Mouse (Mus musculus) duodenum, adult 2 months (tissue): Measurements from ENCODE around the gene Grsf1. TPM values are rescaled to one million over a fixed set of nuclear protein-coding genes. Genes with fewer than 3 reads are reported as not detected.

Experiments
- polyA plus RNA-seq: library from polyadenylated mRNA; depleted of rRNA; stranded (reverse); fragments of >200 nt; gene quantifications from 2 replicates; pipeline ENCODE4 v1.2.3, GENCODE M21; 2012; ENCODE audit warnings: low replicate concordance; rRNA removed

Grsf1 gene
- 27.0 and 29.4 TPM in 2 replicates for polyA plus RNA-seq

DNA sequence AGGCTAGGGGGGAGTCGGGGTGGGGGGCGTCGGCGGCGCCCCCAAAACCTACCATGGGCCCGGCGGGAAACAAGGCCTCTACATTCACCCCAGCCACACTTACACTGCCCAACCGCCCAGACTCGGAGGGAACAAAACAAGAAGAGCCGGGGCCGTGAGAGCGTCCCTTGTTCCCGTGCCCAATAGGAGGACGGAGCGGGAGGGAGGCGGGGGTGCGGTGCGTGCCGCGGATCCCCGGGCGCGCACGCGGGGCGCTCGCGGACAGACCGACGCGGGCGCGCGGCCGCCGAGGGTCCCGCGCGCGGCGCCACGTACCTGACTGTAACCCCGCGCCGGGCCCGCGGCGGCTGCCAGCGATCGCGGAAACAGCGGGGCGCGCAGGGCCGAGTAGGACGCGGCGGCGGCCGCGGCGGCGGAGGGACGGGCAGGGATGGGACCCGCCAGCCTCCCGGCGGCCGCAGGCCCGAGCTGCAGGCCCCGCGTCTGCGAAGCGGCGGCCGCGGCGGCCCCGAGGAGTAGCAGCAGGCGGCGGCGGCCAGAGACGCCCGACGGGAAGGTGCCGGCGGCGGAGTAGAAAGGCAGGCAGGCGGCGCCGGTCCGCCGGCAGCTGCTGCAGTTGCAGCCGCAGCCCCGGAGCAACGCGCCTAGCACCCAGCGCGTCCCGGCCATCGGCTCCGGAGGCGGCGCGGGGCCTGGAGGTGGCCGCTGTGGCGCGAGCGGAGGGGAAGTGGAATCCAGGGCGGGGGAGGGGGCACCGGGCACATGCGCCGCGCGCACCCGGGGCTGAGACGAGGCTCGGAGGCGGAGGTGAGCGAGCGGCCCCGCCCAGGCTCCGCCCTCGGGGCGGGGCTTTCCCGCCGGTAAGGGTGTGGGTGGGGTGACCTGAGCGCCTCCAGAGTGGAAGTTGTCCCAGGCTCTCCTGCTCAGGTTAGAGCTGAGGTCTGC lies at the start of gene Grsf1:
Gene Grsf1, minus strand, starts transcription at position 729 of the 945 bp plus-strand sequence.

DNA sequence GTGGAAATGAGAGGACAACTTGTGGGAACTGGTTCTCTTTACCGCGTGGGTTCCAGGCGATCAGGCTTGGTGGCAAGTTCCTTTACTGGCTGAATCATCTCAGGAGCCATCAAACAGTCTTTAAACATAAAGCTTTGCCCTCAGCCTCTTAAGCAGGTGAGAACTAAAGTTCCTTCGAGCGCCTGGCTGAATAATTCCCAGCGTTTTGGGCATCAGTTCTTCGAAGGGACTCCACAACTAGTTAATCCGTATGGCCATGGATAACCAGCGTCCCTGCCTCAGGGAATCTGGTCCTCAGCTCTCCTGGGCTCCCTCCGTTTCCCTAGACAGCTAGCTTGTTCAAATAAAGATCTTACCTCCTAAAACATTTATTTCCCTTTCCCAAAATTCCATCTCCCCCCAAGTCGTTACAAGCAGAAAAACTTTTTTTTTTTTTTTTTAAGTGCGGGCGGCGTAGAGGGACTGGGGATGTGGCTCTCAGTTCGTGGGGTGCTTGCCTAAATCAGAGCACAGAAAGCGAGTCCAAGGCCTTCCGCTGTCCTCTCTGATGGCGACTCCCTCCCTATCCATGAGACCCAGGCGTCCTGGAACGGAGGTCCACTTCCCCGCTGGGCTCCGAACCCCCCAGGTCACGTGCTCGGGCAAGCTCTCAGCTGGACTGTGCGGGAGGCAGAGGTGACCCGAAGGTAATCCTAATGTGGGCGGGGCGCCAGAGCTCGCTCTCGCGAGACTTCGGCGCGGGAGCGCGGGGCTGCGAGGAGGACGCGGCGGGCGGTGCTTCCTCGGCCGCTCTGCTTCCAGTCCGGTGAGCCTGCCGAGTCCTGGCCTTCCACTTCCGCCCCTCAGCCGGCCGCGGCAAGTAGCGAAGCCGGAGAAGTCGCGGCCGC lies 44.4 kb upstream of the Grsf1 start, which contains the start of gene Mob1b:
Gene Mob1b, plus strand, starts transcription at position 740 of the 887 bp plus-strand sequence.

Other genes starting within 250 kb of the Grsf1 start
- not detected in 2 replicates for gene Ambn, start 220.2 kb downstream of the Grsf1 start, polyA plus RNA-seq
- gene Enam, start 188.2 kb downstream of the Grsf1 start, polyA plus RNA-seq = 0.01 TPM in 1 of 2 replicates, not detected in the other
- 585 and 622 TPM in 2 replicates for gene Jchain, start 148.3 kb downstream of the Grsf1 start, polyA plus RNA-seq
- gene Utp3, start 121.7 kb downstream of the Grsf1 start, polyA plus RNA-seq = 2.5 TPM in 2 replicates
- 3.7 and 4.6 TPM in 2 replicates for gene Rufy3, start 111.1 kb downstream of the Grsf1 start, polyA plus RNA-seq
- gene Mob1b, start 44.7 kb upstream of the Grsf1 start, polyA plus RNA-seq = 1.3 and 2.2 TPM in 2 replicates
- gene Dck, start 88.8 kb upstream of the Grsf1 start, polyA plus RNA-seq = 1.2 and 1.6 TPM in 2 replicates
- 7.1 and 13.9 TPM in 2 replicates for gene Slc4a4, start 210.6 kb upstream of the Grsf1 start, polyA plus RNA-seq